Comparison of ENCODE assay signal across 10 mouse cellular contexts in genomic region chr9:66110611-66111379, GRCm38 (mm10). TPM values are rescaled to one million over a fixed set of nuclear protein-coding genes. Genes with fewer than 3 reads are reported as not detected.
A peak's percentile ranks its signal among the peaks of the same experiment; 100 is the strongest.
DNase-seq lines count a peak whose midpoint lies in the region; ATAC-seq lines count a peak whose summit lies in the region.
"Had no signal": no experiment of that assay in that cellular context is flagged by ENCODE, and none has a peak within 500 bp of the region (broad histone marks: within the 10 kb centered on the region; RNA-seq: fewer than 3 reads in every experiment).

No protein-coding gene starts in this region.

- H3K4me2 ChIP-seq in embryonic facial prominence, embryonic 13.5 days = no peak overlapping the region
- H3K4me2 ChIP-seq in midbrain, embryonic 14.5 days (ENCODE audit: low read length) = no peak overlapping the region

- H3K4me3 ChIP-seq in embryonic facial prominence, embryonic 13.5 days = no peak overlapping the region
- no peak overlapping the region for H3K4me3 ChIP-seq in midbrain, embryonic 14.5 days (replicated peaks; ENCODE audit: low read depth, low read length)

- WGBS in embryonic facial prominence, embryonic 13.5 days = 37% methylated on average over 8 of the region's 8 CpGs
- 17% methylated on average over 8 of the region's 8 CpGs for WGBS in midbrain, embryonic 14.5 days

- H3K9ac ChIP-seq in embryonic facial prominence, embryonic 13.5 days = no peak overlapping the region
- H3K9ac ChIP-seq in midbrain, embryonic 14.5 days (replicated peaks; ENCODE audit: low read length) = no peak overlapping the region

- no peaks in the 10 kb centered on the region for H3K9me3 ChIP-seq in embryonic facial prominence, embryonic 13.5 days
- no peaks in the 10 kb centered on the region for H3K9me3 ChIP-seq in midbrain, embryonic 14.5 days (ENCODE audit: control insufficient read depth, low read length)

- peak; percentile 64 for DNase-seq in heart, adult 11 months
- no peak for DNase-seq in heart, postnatal 25 days (ENCODE audit: low spot score)
- peak; percentile 88 for DNase-seq in kidney, adult 9 months
- DNase-seq in midbrain, embryonic 14.5 days = peak; percentile 41
- DNase-seq in adrenal gland, adult 18-20 months (ENCODE audit: low spot score in 2 of 2) = no peak
- DNase-seq in cerebellum, postnatal 36 days = no peak
- no peak for DNase-seq in urinary bladder, adult 18-20 months (ENCODE audit: low spot score in 2 of 2)
- DNase-seq: gastrocnemius, postnatal 10 days; heart, postnatal 10 days had no signal

- peaks cover 13% of the 10 kb centered on the region for H3K4me1 ChIP-seq in embryonic facial prominence, embryonic 13.5 days
- H3K4me1 ChIP-seq in midbrain, embryonic 14.5 days (ENCODE audit: control insufficient read depth, insufficient read depth, low read length) = no peaks in the 10 kb centered on the region

- no peaks in the 10 kb centered on the region for H3K27me3 ChIP-seq in embryonic facial prominence, embryonic 13.5 days
- no peaks in the 10 kb centered on the region for H3K27me3 ChIP-seq in midbrain, embryonic 14.5 days (ENCODE audit: control insufficient read depth, insufficient read depth, low read length)

- ATAC-seq in embryonic facial prominence, embryonic 13.5 days (ENCODE audit: insufficient number of reproducible peaks, insufficient read depth, low FRiP score, low TSS enrichment, low read depth) = no peak
- no peak for ATAC-seq in midbrain, embryonic 14.5 days (ENCODE audit: low FRiP score, low TSS enrichment)

- intact Hi-C loops in heart, postnatal 25 days (cut with DNase I) = no loop called here

- peak overlapping the region; percentile 1; the same call in 1 of the 2 replicates for H3K27ac ChIP-seq in embryonic facial prominence, embryonic 13.5 days
- peak overlapping the region; percentile 34; the same call in 1 of the 2 replicates for H3K27ac ChIP-seq in midbrain, embryonic 14.5 days (replicated peaks; ENCODE audit: low read depth, low read length)

- peaks cover 57% of the 10 kb centered on the region for H3K36me3 ChIP-seq in embryonic facial prominence, embryonic 13.5 days
- peaks cover 47% of the 10 kb centered on the region for H3K36me3 ChIP-seq in midbrain, embryonic 14.5 days (ENCODE audit: control insufficient read depth, insufficient read depth, low read length)

RNA-seq across cellular contexts. Expression of gene Snx1, which starts 15.6 kb away (rescaled TPM):
- total RNA-seq in heart, postnatal 25 days (2021) = 10 to 100 TPM; 27.6 to 30.4 TPM
- polyA plus RNA-seq in embryonic facial prominence, embryonic 13.5 days (2015; fragmentation: Nextera tagmentation; extraction: Ambion mirVana) = 119 and 131 TPM in 2 replicates
- polyA plus RNA-seq in midbrain, embryonic 14.5 days (2014; fragmentation: Nextera tagmentation; extraction: Ambion mirVana) = 55.6 and 87.9 TPM in 2 replicates
- 100 to 1,000 TPM in 1 of 2 experiments, 10 to 100 TPM in 1; 89.6 to 103 TPM for total RNA-seq in adrenal gland, adult 18-20 months (2021)

RNA-seq across cellular contexts. Expression of gene Ciao2a, which starts 15.6 kb away (rescaled TPM):
- 10 to 100 TPM; 62.4 to 64.9 TPM for total RNA-seq in heart, postnatal 25 days (2021)
- polyA plus RNA-seq in embryonic facial prominence, embryonic 13.5 days (2015; fragmentation: Nextera tagmentation; extraction: Ambion mirVana) = 177 and 184 TPM in 2 replicates
- polyA plus RNA-seq in midbrain, embryonic 14.5 days (2014; fragmentation: Nextera tagmentation; extraction: Ambion mirVana) = 68.4 and 76.2 TPM in 2 replicates
- 10 to 100 TPM; 68.8 to 80.3 TPM for total RNA-seq in adrenal gland, adult 18-20 months (2021)

RNA-seq across cellular contexts. Expression of gene Snx22, which starts 41.3 kb away (rescaled TPM):
- under 1 TPM; 0.59 to 0.83 TPM for total RNA-seq in heart, postnatal 25 days (2021)
- 5.3 and 5.6 TPM in 2 replicates for polyA plus RNA-seq in embryonic facial prominence, embryonic 13.5 days (2015; fragmentation: Nextera tagmentation; extraction: Ambion mirVana)
- 6.5 and 8.2 TPM in 2 replicates for polyA plus RNA-seq in midbrain, embryonic 14.5 days (2014; fragmentation: Nextera tagmentation; extraction: Ambion mirVana)
- total RNA-seq in adrenal gland, adult 18-20 months (2021) = under 1 TPM; 0.17 to 0.38 TPM

RNA-seq across cellular contexts. Expression of gene Dapk2, which starts 47.2 kb away (rescaled TPM):
- 1 to 10 TPM; 5.3 TPM for total RNA-seq in heart, postnatal 25 days (2021)
- 5.3 and 6.7 TPM in 2 replicates for polyA plus RNA-seq in embryonic facial prominence, embryonic 13.5 days (2015; fragmentation: Nextera tagmentation; extraction: Ambion mirVana)
- polyA plus RNA-seq in midbrain, embryonic 14.5 days (2014; fragmentation: Nextera tagmentation; extraction: Ambion mirVana) = 0.66 and 0.78 TPM in 2 replicates
- 1 to 10 TPM; 4.4 to 4.9 TPM for total RNA-seq in adrenal gland, adult 18-20 months (2021)

RNA-seq across cellular contexts. Expression of gene Ppib, which starts 50.8 kb away (rescaled TPM):
- total RNA-seq in heart, postnatal 25 days (2021) = 100 to 1,000 TPM; 144 to 157 TPM
- polyA plus RNA-seq in embryonic facial prominence, embryonic 13.5 days (2015; fragmentation: Nextera tagmentation; extraction: Ambion mirVana) = 568 and 589 TPM in 2 replicates
- polyA plus RNA-seq in midbrain, embryonic 14.5 days (2014; fragmentation: Nextera tagmentation; extraction: Ambion mirVana) = 333 and 347 TPM in 2 replicates
- 100 to 1,000 TPM; 258 to 275 TPM for total RNA-seq in adrenal gland, adult 18-20 months (2021)

Comparison
In these comparisons a context has a peak if more than half of its experiments do, and no peak if none do; other contexts are left out.
1. DNase-seq: peak in heart, adult 11 months (single experiment), kidney, adult 9 months (single experiment) and midbrain, embryonic 14.5 days (single experiment); none in heart, postnatal 25 days (single experiment), adrenal gland, adult 18-20 months (0 of 2), cerebellum, postnatal 36 days (0 of 2) and urinary bladder, adult 18-20 months (0 of 2).